Mouse (Mus musculus) ovary, postnatal 14 days (tissue): ENCODE data around the gene Kirrel2.

Experiments used
- DNase-seq: peaks from one replicate; pipeline ENCODE4 v3.0.0; 2022; ENCODE audit warnings: low spot score

Gene Kirrel2

DNA sequence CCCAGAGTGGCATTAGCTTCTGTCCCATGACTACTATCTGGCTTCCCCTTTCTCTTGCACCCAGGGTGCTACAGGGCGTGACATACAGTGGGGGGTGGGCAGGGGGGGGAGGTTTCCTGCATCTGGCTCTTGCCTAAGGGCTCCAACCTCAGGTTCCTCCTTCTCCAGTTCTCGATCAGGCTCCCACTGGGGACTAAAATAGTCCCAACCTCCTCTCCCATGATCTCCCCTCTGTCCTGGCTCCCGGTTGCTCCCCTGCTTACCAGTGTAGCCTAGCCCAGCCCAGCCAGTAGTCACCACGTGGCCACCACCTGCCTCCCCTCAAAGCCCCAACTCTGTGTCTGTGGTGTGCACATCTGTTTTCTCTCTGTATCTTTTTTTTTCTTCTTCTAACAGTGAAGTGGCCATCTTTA lies 44.7 kb downstream of the Kirrel2 start:
- DNase-seq, result no peak

- DNase-seq, result no peak
Measured at GRCm38 (mm10) chr7:30411023-30411422, 46.5 kb downstream of the Kirrel2 start.

DNA sequence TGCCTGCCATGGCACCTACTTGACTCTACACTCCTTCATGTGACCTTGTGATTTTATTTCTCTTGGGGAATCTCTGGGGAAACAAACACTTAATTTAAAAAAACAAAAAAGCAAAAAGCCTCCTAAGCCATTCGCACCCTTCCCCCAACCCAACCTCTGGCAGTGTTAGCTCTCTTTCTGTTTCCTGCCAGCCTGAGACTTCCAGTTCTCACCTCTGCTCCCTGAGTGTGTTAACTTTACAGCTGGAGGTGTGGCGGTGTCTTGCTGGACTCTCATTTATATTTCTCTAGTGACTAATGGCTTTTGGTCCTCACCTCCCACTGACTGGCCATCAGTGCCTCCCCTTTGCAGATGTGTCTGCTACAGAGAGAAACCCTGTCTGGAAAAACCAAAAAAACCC lies 47.7 kb downstream of the Kirrel2 start:
- no peak for DNase-seq

DNA sequence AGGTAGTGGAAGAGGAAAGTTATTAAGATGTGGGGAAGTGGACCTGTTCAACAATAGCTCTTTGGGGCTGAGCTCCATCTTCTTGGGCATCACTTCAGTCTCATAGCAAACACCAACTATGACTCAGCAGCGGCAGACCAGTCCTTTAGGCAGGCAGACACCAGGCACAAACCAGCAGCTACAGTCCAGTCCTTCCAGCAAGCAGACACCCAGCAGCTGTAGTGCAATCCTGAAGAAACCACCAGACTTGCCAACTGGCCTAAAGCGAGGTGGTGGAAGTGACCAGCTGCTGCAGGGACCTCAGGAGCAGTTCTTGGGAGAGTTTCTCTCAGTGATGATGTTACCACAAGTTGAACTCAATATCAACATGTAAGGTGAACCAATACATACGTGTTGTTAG lies 48.9 kb downstream of the Kirrel2 start:
- DNase-seq, result no peak

- DNase-seq, result no peak
Measured at GRCm38 (mm10) chr7:30402343-30402742, 55.1 kb downstream of the Kirrel2 start.

- no peak for DNase-seq
Measured at GRCm38 (mm10) chr7:30399671-30400070, 57.8 kb downstream of the Kirrel2 start.
